Mouse (Mus musculus) intestine, postnatal 0 days (tissue): ENCODE data around the gene Plekhg1. TPM values are rescaled to one million over a fixed set of nuclear protein-coding genes. Genes with fewer than 3 reads are reported as not detected.
A peak's percentile ranks its signal among the peaks of the same experiment; 100 is the strongest.

Experiments used
- ATAC-seq: fragments of 200-750 bp; cut with Nextera tagmentation; 2 replicates; pipeline ENCODE4 v1.8.0; 2017; ENCODE audit warnings: mild to moderate bottlenecking, moderate TSS enrichment, moderate library complexity
- H3K27ac ChIP-seq: fragments of 300-500 bp; sonication (generic); 2 replicates; pipeline ENCODE4 v1.5.1; 2014; ENCODE audit warnings: mild to moderate bottlenecking, low read depth, low read length, moderate library complexity
- H3K27me3 ChIP-seq: fragments of 300-500 bp; sonication (generic); replicated peaks from 2 replicates; pipeline ENCODE4 v1.6.1; 2014; ENCODE audit warnings: low read length, mixed read lengths; ENCODE audit not compliant: control insufficient read depth, insufficient read depth
- H3K36me3 ChIP-seq: fragments of 300-500 bp; sonication (generic); 2 replicates; pipeline ENCODE4 v1.6.1; 2014; ENCODE audit warnings: mild to moderate bottlenecking, moderate library complexity; ENCODE audit not compliant: control insufficient read depth, insufficient read depth
- H3K4me1 ChIP-seq: fragments of 300-500 bp; sonication (generic); replicated peaks from 2 replicates; pipeline ENCODE4 v1.6.1; 2014; ENCODE audit warnings: antibody characterized with exemption, low read length, mixed read lengths; ENCODE audit not compliant: control insufficient read depth, insufficient read depth
- H3K4me2 ChIP-seq: fragments of 300-500 bp; sonication (generic); replicated peaks from 2 replicates; pipeline ENCODE4 v1.6.1; 2014; ENCODE audit warnings: low read depth, mild to moderate bottlenecking, moderate library complexity
- H3K4me3 ChIP-seq: fragments of 300-500 bp; sonication (generic); 2 replicates; pipeline ENCODE4 v1.5.1; 2014; ENCODE audit warnings: low read depth, low read length
- H3K9ac ChIP-seq: fragments of 300-500 bp; sonication (generic); 2 replicates; pipeline ENCODE4 v1.6.1; 2014; ENCODE audit warnings: mild to moderate bottlenecking, low read depth, low read length
- H3K9me3 ChIP-seq: fragments of 300-500 bp; sonication (generic); 2 replicates; pipeline ENCODE4 v1.6.1; 2016; ENCODE audit warnings: mixed run types; ENCODE audit not compliant: control insufficient read depth
- CTCF ChIP-seq: sonication (generic); IDR thresholded peaks from 2 replicates; pipeline ENCODE4 v1.5.1; 2016; ENCODE audit warnings: low read depth, mild to moderate bottlenecking, control low read depth, antibody characterized with exemption, moderate library complexity
- WGBS: fragments of 180-500 bp; shearing (Covaris S2); extraction: QIAGEN DNeasy Blood & Tissue Kit; methylation state at CpG from one replicate; pipeline ENCODE4 v1.1.7; 2014; 5-methylcytosine and 5-hydroxymethylcytosine counted together
- polyA plus RNA-seq: library from polyadenylated mRNA; unstranded; fragments of >200 nt; fragmentation: Nextera tagmentation; extraction: Ambion mirVana; gene quantifications from 2 replicates; pipeline ENCODE4 v1.2.1, GENCODE M21; 2015

Plekhg1 gene
- polyA plus RNA-seq, 1 experiment from 2014 or later: 2.1 TPM

- Histone ChIP-seq H3K36me3 (no peaks in the 10 kb centered on the region), H3K4me1 (no peaks in the 10 kb centered on the region), H3K9me3 (no peaks in the 10 kb centered on the region), H3K4me3 (no peak overlapping the region), H3K27ac (peak overlapping the region; percentile 35), H3K9ac (no peak overlapping the region), H3K4me2 (no peak overlapping the region), H3K27me3 (no peaks in the 10 kb centered on the region)
- WGBS: 51% methylated on average over 5 of the region's 5 CpGs
- no peak for TF ChIP-seq CTCF
- 0 out of 2 replicates have a peak, but pooled peaks have one; percentile 43 for ATAC-seq
Observed at GRCm38 (mm10) chr10:3844430-3844829, 104.3 kb downstream of the Plekhg1 start.

- no peaks in the 10 kb centered on the region for H3K9me3 ChIP-seq
- H3K36me3 ChIP-seq: no peaks in the 10 kb centered on the region
- 56% methylated on average over 2 of the region's 2 CpGs for WGBS
- H3K27ac ChIP-seq: no peak overlapping the region
- H3K27me3 ChIP-seq: no peaks in the 10 kb centered on the region
- H3K9ac ChIP-seq: no peak overlapping the region
- TF ChIP-seq CTCF: no peak
- ATAC-seq: no peak
- no peak overlapping the region for H3K4me3 ChIP-seq
- H3K4me2 ChIP-seq: no peak overlapping the region
- no peaks in the 10 kb centered on the region for H3K4me1 ChIP-seq
Observed at GRCm38 (mm10) chr10:3847021-3847420, 106.9 kb downstream of the Plekhg1 start.

DNA sequence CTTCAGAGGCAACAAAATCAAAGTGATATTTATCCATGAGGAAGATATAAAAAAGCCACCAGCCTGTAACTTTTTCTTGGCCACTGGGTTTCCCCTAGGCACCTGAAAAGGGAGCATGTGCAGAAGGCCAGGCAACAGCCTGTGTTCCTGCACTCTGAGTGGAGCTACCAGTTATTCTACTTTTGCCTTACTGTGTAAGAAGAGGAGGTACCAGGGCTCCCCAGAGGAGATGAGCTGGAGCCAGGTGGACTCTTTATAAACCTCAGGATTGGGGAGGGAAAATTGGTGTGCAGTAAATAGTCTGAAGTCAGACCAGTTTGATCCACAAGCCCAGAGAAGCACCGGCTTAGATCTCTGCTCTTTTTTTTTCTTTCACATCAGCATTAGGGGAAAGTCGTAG lies 111.3 kb downstream of the Plekhg1 start:
- no peak overlapping the region for H3K9ac ChIP-seq
- 0 out of 2 replicates have a peak, but pooled peaks cover 2% of the 10 kb centered on the region for H3K4me1 ChIP-seq
- no peaks in the 10 kb centered on the region for H3K9me3 ChIP-seq
- WGBS: 33% methylated on average over 2 of the region's 2 CpGs
- no peak overlapping the region for H3K4me2 ChIP-seq
- no peak overlapping the region for H3K27ac ChIP-seq
- no peak for ATAC-seq
- TF ChIP-seq CTCF: no peak
- no peaks in the 10 kb centered on the region for H3K27me3 ChIP-seq
- no peaks in the 10 kb centered on the region for H3K36me3 ChIP-seq
- H3K4me3 ChIP-seq: no peak overlapping the region

DNA sequence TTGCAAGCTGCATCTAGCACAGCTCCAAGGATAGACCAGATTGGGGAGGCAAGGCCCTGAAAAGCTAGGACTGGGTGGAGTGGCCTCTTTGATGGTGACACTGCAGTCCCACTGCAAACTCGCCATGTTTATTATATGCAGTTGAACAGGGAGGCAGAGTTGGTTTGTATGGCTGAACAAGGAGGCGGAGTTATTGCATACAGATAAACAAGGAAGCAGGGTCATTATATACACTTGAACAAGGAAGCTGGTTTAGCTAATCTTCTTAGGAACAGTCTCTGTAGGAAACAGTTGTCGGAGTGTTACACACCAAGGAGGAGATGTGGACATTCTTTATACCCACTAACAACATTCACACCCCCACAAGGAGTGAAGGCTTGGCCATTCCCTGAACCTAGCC lies 112.6 kb downstream of the Plekhg1 start:
- ATAC-seq: peak; percentile 65
- Histone ChIP-seq H3K4me3 (no peak overlapping the region), H3K27me3 (no peaks in the 10 kb centered on the region), H3K36me3 (no peaks in the 10 kb centered on the region), H3K4me1 (0 out of 2 replicates have a peak, but pooled peaks cover 2% of the 10 kb centered on the region), H3K9me3 (no peaks in the 10 kb centered on the region), H3K27ac (no peak overlapping the region), H3K9ac (no peak overlapping the region), H3K4me2 (no peak overlapping the region)
- no peak for TF ChIP-seq CTCF
- WGBS: 59% methylated on average over 3 of the region's 3 CpGs

GRCm38 (mm10) chr10:3857912-3858311 lies 117.7 kb downstream of the Plekhg1 start:
- 20% methylated on average over 5 of the region's 5 CpGs for whole genome bisulfite sequencing

GRCm38 (mm10) chr10:3858437-3858836 lies 118.3 kb downstream of the Plekhg1 start:
- Histone ChIP-seq H3K27ac (no peak overlapping the region), H3K9me3 (no peaks in the 10 kb centered on the region), H3K4me2 (no peak overlapping the region), H3K4me3 (no peak overlapping the region), H3K4me1 (no peaks in the 10 kb centered on the region), H3K9ac (no peak overlapping the region), H3K36me3 (no peaks in the 10 kb centered on the region), H3K27me3 (no peaks in the 10 kb centered on the region)
- 54% methylated on average over 4 of the region's 4 CpGs for WGBS
- ATAC-seq: no peak
- no peak for TF ChIP-seq CTCF

More at GRCm38 (mm10) chr10:3857912-3858311, 117.7 kb downstream of the Plekhg1 start:
- ATAC-seq: no peak
- Histone ChIP-seq H3K4me2 (no peak overlapping the region), H3K27ac (no peak overlapping the region), H3K9me3 (no peaks in the 10 kb centered on the region), H3K4me3 (no peak overlapping the region), H3K9ac (no peak overlapping the region), H3K36me3 (no peaks in the 10 kb centered on the region), H3K4me1 (0 out of 2 replicates have a peak, but pooled peaks cover 2% of the 10 kb centered on the region), H3K27me3 (no peaks in the 10 kb centered on the region)
- TF ChIP-seq CTCF: no peak
